Mouse (Mus musculus) C2C12 (cell line): ENCODE results near the gene Arhgap30.

Experiments used
- CTCF ChIP-seq: IDR thresholded peaks from one replicate; pipeline ENCODE4 v1.5.1; 2011; ENCODE audit not compliant: control insufficient read depth, insufficient read depth, insufficient read length
- MAX ChIP-seq: IDR thresholded peaks from one replicate; pipeline ENCODE4 v1.6.1; 2011; ENCODE audit warnings: mild to moderate bottlenecking, control low read depth
- MYOG ChIP-seq: IDR thresholded peaks from one replicate; pipeline ENCODE4 v1.6.1; 2011; ENCODE audit not compliant: control insufficient read depth, insufficient read length; ENCODE audit errors: extremely low read depth
- USF1 ChIP-seq: IDR thresholded peaks from one replicate; pipeline ENCODE4 v1.6.1; 2011; ENCODE audit warnings: low read depth, mild to moderate bottlenecking, control low read depth, moderate library complexity

GRCm38 (mm10) chr1:171437264-171438013 is 48.7 kb downstream of the Arhgap30 start, which contains the start of gene F11r:
- TF ChIP-seq USF1 (no peak), CTCF (no peak), MYOG (no peak), MAX (no peak)
